Mouse (Mus musculus): Measurements from ENCODE around the gene Tmem217.

- TF ChIP-seq CTCF (IDR thresholded peaks at IDR 0.05; ENCODE audit: extremely low read depth, insufficient read length, insufficient replicate concordance, low read depth, low read length), result no peak
- no peak for TF ChIP-seq POLR2A (IDR thresholded peaks at IDR 0.05; ENCODE audit: low read depth, low read length)
Measured at GRCm38 (mm10) chr17:29500802-29501469, 51.2 kb downstream of the Tmem217 start.

Data from small intestine, adult 2 months (tissue).